Mouse (Mus musculus): ENCODE data around the gene Rpl29.

- no peak for TF ChIP-seq CTCF (conservative IDR thresholded peaks at IDR 0.05; ENCODE audit: insufficient read depth, insufficient read length, low read depth, low read length)
- TF ChIP-seq POLR2A (IDR thresholded peaks at IDR 0.05; ENCODE audit: low read depth, low read length) = no peak
Measured at GRCm38 (mm10) chr9:106410086-106410650, 19.1 kb upstream of the Rpl29 start.
